Mouse (Mus musculus) midbrain, embryonic 14.5 days (tissue): ENCODE measurements around the gene Iqgap3. TPM values are rescaled to one million over a fixed set of nuclear protein-coding genes. Genes with fewer than 3 reads are reported as not detected.

Experiments
- ATAC-seq: fragments of 200-750 bp; cut with Nextera tagmentation; 2 replicates; pipeline ENCODE4 v1.8.0; 2017; ENCODE audit warnings: moderate number of reproducible peaks, moderate library complexity; ENCODE audit not compliant: low FRiP score, low TSS enrichment
- DNase-seq: peaks from one replicate; pipeline ENCODE4 v3.0.0-alpha.2; 2015
- H3K27ac ChIP-seq: fragments of 300-500 bp; sonication (generic); replicated peaks from 2 replicates; pipeline ENCODE4 v1.5.1; 2014; ENCODE audit warnings: mild to moderate bottlenecking, low read depth, low read length, moderate library complexity
- H3K27me3 ChIP-seq: fragments of 300-500 bp; sonication (generic); 2 replicates; pipeline ENCODE4 v1.6.1; 2014; ENCODE audit warnings: low read length, control low read depth, mixed read lengths; ENCODE audit not compliant: control insufficient read depth, insufficient read depth
- H3K36me3 ChIP-seq: fragments of 300-500 bp; sonication (generic); 2 replicates; pipeline ENCODE4 v1.6.1; 2014; ENCODE audit warnings: low read length, control low read depth; ENCODE audit not compliant: control insufficient read depth, insufficient read depth
- H3K4me1 ChIP-seq: fragments of 300-500 bp; sonication (generic); 2 replicates; pipeline ENCODE4 v1.6.1; 2014; ENCODE audit warnings: mild to moderate bottlenecking, antibody characterized with exemption, low read length, control low read depth; ENCODE audit not compliant: control insufficient read depth, insufficient read depth
- H3K4me2 ChIP-seq: fragments of 300-500 bp; sonication (generic); 2 replicates; pipeline ENCODE4 v1.6.1; 2014; ENCODE audit warnings: mild to moderate bottlenecking, low read length, moderate library complexity
- H3K4me3 ChIP-seq: fragments of 300-500 bp; sonication (generic); replicated peaks from 2 replicates; pipeline ENCODE4 v1.5.1; 2014; ENCODE audit warnings: low read depth, low read length
- H3K9ac ChIP-seq: fragments of 300-500 bp; sonication (generic); replicated peaks from 2 replicates; pipeline ENCODE4 v1.6.1; 2014; ENCODE audit warnings: mild to moderate bottlenecking, low read length, moderate library complexity
- H3K9me3 ChIP-seq: fragments of 300-500 bp; sonication (generic); 2 replicates; pipeline ENCODE4 v1.6.1; 2016; ENCODE audit warnings: low read length, control low read depth, mixed read lengths; ENCODE audit not compliant: control insufficient read depth
- WGBS: fragments of 180-500 bp; shearing (Covaris S2); extraction: QIAGEN DNeasy Blood & Tissue Kit; methylation state at CpG from one replicate; pipeline ENCODE4 v1.1.7; 2014; 5-methylcytosine and 5-hydroxymethylcytosine counted together
- polyA plus RNA-seq: library from polyadenylated mRNA; unstranded; fragments of >200 nt; fragmentation: Nextera tagmentation; extraction: Ambion mirVana; gene quantifications from 2 replicates; pipeline ENCODE4 v1.2.1, GENCODE M21; 2014

Gene Iqgap3
- polyA plus RNA-seq, 1 experiment from 2014 or later, result 3.5 TPM

DNA sequence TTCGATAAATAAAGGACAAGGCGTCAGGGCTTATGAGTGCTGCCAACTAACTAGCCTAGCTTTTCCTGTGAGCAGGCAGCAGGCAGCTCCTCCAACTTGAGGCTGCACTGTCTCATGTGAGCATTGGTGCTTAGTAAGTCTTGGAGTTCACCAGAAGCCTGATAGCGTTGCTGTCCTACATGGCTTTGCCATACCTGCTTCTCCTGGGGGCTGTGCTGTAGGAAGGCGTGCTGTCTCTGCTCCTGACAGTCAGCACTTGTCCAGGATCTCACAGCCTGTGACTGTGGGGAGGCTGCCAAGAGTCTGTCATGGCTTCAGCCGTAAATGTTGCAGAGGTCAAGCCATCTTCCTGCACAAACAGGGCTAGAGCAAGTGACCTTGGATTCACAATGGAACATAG is 84.3 kb downstream of the Iqgap3 start:
- no peaks in the 10 kb centered on the region for H3K4me1 ChIP-seq
- H3K9me3 ChIP-seq, result no peaks in the 10 kb centered on the region
- WGBS, result 94% methylated on average over 5 of the region's 5 CpGs
- no peak overlapping the region for H3K4me2 ChIP-seq
- no peak for ATAC-seq
- peaks cover 91% of the 10 kb centered on the region for H3K36me3 ChIP-seq
- DNase-seq, result no peak
- H3K27ac ChIP-seq, result no peak overlapping the region
- H3K4me3 ChIP-seq, result no peak overlapping the region
- no peak overlapping the region for H3K9ac ChIP-seq
- H3K27me3 ChIP-seq, result no peaks in the 10 kb centered on the region

DNA sequence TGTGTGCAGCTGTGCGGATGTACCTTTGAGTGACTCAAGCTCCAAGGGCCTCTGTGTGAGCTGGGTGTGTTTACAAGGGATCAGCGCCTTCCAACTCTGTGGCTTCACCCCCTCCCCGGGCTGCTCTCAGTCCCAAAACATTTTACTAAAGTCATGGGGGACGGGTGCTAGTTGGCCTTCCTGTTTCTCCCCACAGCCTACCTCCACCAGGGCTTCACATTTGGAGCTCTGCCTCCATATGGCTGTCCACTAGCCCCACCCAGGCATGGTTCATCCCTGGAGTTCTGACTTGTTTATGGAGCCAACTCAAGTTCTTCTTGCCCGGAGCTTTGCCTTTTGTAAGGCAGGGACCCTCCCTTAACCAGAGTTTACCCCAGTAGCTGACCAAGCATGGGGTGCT is 88.6 kb downstream of the Iqgap3 start:
- no peaks in the 10 kb centered on the region for H3K27me3 ChIP-seq
- no peak overlapping the region for H3K4me2 ChIP-seq
- H3K4me1 ChIP-seq, result no peaks in the 10 kb centered on the region
- ATAC-seq (no peak), DNase-seq (no peak)
- no peaks in the 10 kb centered on the region for H3K9me3 ChIP-seq
- H3K9ac ChIP-seq, result no peak overlapping the region
- no peak overlapping the region for H3K27ac ChIP-seq
- H3K36me3 ChIP-seq, result peaks cover 68% of the 10 kb centered on the region
- H3K4me3 ChIP-seq, result no peak overlapping the region
- 93% methylated on average over 5 of the region's 5 CpGs for WGBS

Other genes with a start within 250 kb of the Iqgap3 start
- gene Sh2d2a, start 235.2 kb upstream of the Iqgap3 start, polyA plus RNA-seq, result 0.05 TPM in 1 of 2 replicates, not detected in the other
- 17.4 and 22.5 TPM in 2 replicates for gene Prcc, start 196.4 kb upstream of the Iqgap3 start, polyA plus RNA-seq
- 157 and 185 TPM in 2 replicates for gene Hdgf, start 175.7 kb upstream of the Iqgap3 start, polyA plus RNA-seq
- 55.8 and 56.3 TPM in 2 replicates for gene Mrpl24, start 162.5 kb upstream of the Iqgap3 start, polyA plus RNA-seq
- gene Isg20l2, start 151.7 kb upstream of the Iqgap3 start, polyA plus RNA-seq, result 19.1 and 23.2 TPM in 2 replicates
- gene Rrnad1, start 151.3 kb upstream of the Iqgap3 start, polyA plus RNA-seq, result 19.1 and 21.7 TPM in 2 replicates
- 28.3 and 42.4 TPM in 2 replicates for gene Crabp2, start 133.3 kb upstream of the Iqgap3 start, polyA plus RNA-seq
- 19.0 and 28.8 TPM in 2 replicates for gene Nes, start 110.9 kb upstream of the Iqgap3 start, polyA plus RNA-seq
- gene Bcan, start 81.7 kb upstream of the Iqgap3 start, polyA plus RNA-seq, result 34.3 and 49.7 TPM in 2 replicates
- 0.47 and 0.57 TPM in 2 replicates for gene Hapln2, start 54.4 kb upstream of the Iqgap3 start, polyA plus RNA-seq
- 22.9 and 30.3 TPM in 2 replicates for gene Gpatch4, start 38.9 kb upstream of the Iqgap3 start, polyA plus RNA-seq
- 150 and 172 TPM in 2 replicates for gene Naxe, start 23.5 kb upstream of the Iqgap3 start, polyA plus RNA-seq
- gene Ttc24, start 3.7 kb upstream of the Iqgap3 start, polyA plus RNA-seq, result not detected in 2 replicates
- gene Mef2d, start 60.4 kb downstream of the Iqgap3 start, polyA plus RNA-seq, result 22.3 and 23.7 TPM in 2 replicates
- 0.21 and 0.22 TPM in 2 replicates for gene Rhbg, start 172.7 kb downstream of the Iqgap3 start, polyA plus RNA-seq
- not detected in 2 replicates for gene Gm38392, start 205.2 kb downstream of the Iqgap3 start, polyA plus RNA-seq
- 8.0 and 8.1 TPM in 2 replicates for gene Tsacc, start 215.0 kb downstream of the Iqgap3 start, polyA plus RNA-seq
- 444 and 493 TPM in 2 replicates for gene Cct3, start 215.1 kb downstream of the Iqgap3 start, polyA plus RNA-seq
- 56.6 and 64.3 TPM in 2 replicates for gene Glmp, start 243.1 kb downstream of the Iqgap3 start, polyA plus RNA-seq